Mouse (Mus musculus) activated CD4-positive, CD25-positive, alpha-beta regulatory T cell, adult 9 weeks (primary cell): Measurements from ENCODE around the gene Gm28043. TPM values are rescaled to one million over a fixed set of nuclear protein-coding genes. Genes with fewer than 3 reads are reported as not detected.

ENCODE experiments used
- polyA plus RNA-seq: library from polyadenylated mRNA; unstranded; fragments of 100-300 nt; shearing (Covaris generic); gene quantifications from one replicate; pipeline ENCODE4 v1.2.1, GENCODE M21; 2017

Gm28043 gene
- polyA plus RNA-seq = 6.2 TPM

GRCm38 (mm10) chr17:29614115-29615023, at the start of gene Gm28043, which contains the start of gene Rnf8:
Gm28043 (plus strand) TSS chr17:29614876.
Rnf8 (plus strand) TSS chr17:29614790.

GRCm38 (mm10) chr17:29660076-29660761, 45.5 kb downstream of the Gm28043 start, which contains the start of gene Cmtr1:
Cmtr1 (plus strand) TSS chr17:29660595.

DNA sequence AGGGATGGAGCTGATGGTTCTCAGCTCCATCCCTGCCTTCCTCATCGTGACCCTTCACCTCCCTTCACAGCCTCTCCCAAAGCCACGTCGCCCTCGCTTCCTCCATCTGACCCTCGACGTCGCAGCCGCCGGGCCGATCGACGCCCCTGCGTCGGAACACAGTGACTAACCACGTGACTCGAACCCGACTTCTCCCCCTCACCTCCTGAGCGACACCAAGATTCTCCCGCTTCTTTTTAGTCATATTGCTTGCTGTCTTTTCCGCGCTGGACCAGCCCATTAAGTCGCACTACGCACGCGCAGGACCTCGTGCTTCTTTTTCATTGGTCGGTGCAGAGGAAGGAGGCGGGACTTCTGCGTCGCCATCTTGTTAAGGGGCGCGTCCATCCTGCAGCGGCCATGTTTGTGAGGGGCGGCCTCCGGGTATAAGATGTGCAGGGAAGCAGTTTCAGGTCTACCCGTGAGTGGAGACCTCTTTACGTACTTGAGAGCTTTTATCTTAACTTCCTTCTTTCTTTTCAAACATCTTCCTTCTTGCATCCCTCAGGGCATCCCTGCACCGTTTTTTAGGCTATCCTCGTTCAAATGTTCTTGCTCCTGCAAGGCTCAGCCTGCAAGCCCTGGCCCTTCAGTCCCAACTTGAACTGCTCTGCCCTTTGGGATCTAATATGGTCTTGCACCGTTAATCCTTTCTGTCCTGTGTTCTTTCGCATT, 102.2 kb downstream of the Gm28043 start, which contains the start of gene Ccdc167:
Ccdc167 (minus strand) TSS at position 313 of the 714 bp plus-strand sequence.

Other genes with a start within 250 kb of the Gm28043 start
- 39.5 TPM for gene Pim1, start 124.1 kb upstream of the Gm28043 start, polyA plus RNA-seq
- gene Gm17657, start 65.2 kb upstream of the Gm28043 start, polyA plus RNA-seq = 0.18 TPM
- gene Tbc1d22b, start 65.1 kb upstream of the Gm28043 start, polyA plus RNA-seq = 37.2 TPM
- 6.5 TPM for gene Tmem217, start 62.5 kb upstream of the Gm28043 start, polyA plus RNA-seq
- 55.6 TPM for gene Rnf8, start 86 bp upstream of the Gm28043 start, polyA plus RNA-seq
- gene Cmtr1, start 45.7 kb downstream of the Gm28043 start, polyA plus RNA-seq = 280 TPM
- 11.6 TPM for gene Ccdc167, start 102.2 kb downstream of the Gm28043 start, polyA plus RNA-seq